ENCODE assay signal across 24 mouse cellular contexts in genomic region chr4:88909600-88910534, GRCm38 (mm10). TPM values are rescaled to one million over a fixed set of nuclear protein-coding genes. Genes with fewer than 3 reads are reported as not detected.
DNase-seq lines count a peak whose midpoint lies in the region; ATAC-seq and TF ChIP-seq lines count a peak whose summit lies in the region.
"Had no signal": no experiment of that assay in that cellular context is flagged by ENCODE, and none has a peak within 500 bp of the region (broad histone marks: within the 10 kb centered on the region; RNA-seq: fewer than 3 reads in every experiment).

No protein-coding gene starts in this region.

- TF ChIP-seq CTCF in lung, postnatal 0 days (IDR thresholded peaks at IDR 0.05) = no peak
- no peak for TF ChIP-seq CTCF in C2C12 (IDR thresholded peaks at IDR 0.05; ENCODE audit: control insufficient read depth, insufficient read depth, insufficient read length)
- TF ChIP-seq CTCF in small intestine, adult 2 months (IDR thresholded peaks at IDR 0.05; ENCODE audit: extremely low read depth, insufficient read length, insufficient replicate concordance, low read depth, low read length) = no peak

- no peak overlapping the region for H3ac ChIP-seq in C2C12 (ENCODE audit: control insufficient read depth, insufficient read length, low read depth)

- WGBS in lung, postnatal 0 days = 68% methylated on average over 10 of the region's 10 CpGs
- WGBS in intestine, embryonic 15.5 days = 74% methylated on average over 10 of the region's 10 CpGs
- WGBS in small intestine, adult 2 months = 58% methylated on average over 10 of the region's 10 CpGs
- WGBS in hindbrain, embryonic 12.5 days = 88% methylated on average over 10 of the region's 10 CpGs

- H3K27me3 ChIP-seq in lung, postnatal 0 days (replicated peaks; ENCODE audit: insufficient read depth, low read length) = no peaks in the 10 kb centered on the region
- H3K27me3 ChIP-seq in C2C12 (ENCODE audit: control insufficient read depth, insufficient read depth, insufficient read length) = no peaks in the 10 kb centered on the region
- no peaks in the 10 kb centered on the region for H3K27me3 ChIP-seq in intestine, embryonic 15.5 days (replicated peaks)
- H3K27me3 ChIP-seq in small intestine, adult 2 months (ENCODE audit: control insufficient read depth, insufficient read depth, low read length) = no peaks in the 10 kb centered on the region
- no peaks in the 10 kb centered on the region for H3K27me3 ChIP-seq in hindbrain, embryonic 12.5 days
- H3K27me3 ChIP-seq: forebrain, embryonic 13.5 days; heart, embryonic 15.5 days had no signal

- no peak overlapping the region for H3K4me3 ChIP-seq in lung, postnatal 0 days (ENCODE audit: low read depth, low read length)
- no peak overlapping the region for H3K4me3 ChIP-seq in C2C12 (ENCODE audit: insufficient read depth, poor library complexity, severe bottlenecking)
- H3K4me3 ChIP-seq in intestine, embryonic 15.5 days (replicated peaks) = no peak overlapping the region
- H3K4me3 ChIP-seq in small intestine, adult 2 months (ENCODE audit: low read depth, low read length) = no peak overlapping the region
- no peak overlapping the region for H3K4me3 ChIP-seq in hindbrain, embryonic 12.5 days
- H3K4me3 ChIP-seq: embryonic facial prominence, embryonic 10.5 days; forebrain, embryonic 13.5 days; heart, embryonic 10.5 days; heart, embryonic 15.5 days had no signal

- H3K4me2 ChIP-seq in lung, postnatal 0 days (replicated peaks; ENCODE audit: low read depth, low read length) = no peak overlapping the region
- no peak overlapping the region for H3K4me2 ChIP-seq in intestine, embryonic 15.5 days (replicated peaks)
- H3K4me2 ChIP-seq in hindbrain, embryonic 12.5 days (replicated peaks) = no peak overlapping the region
- H3K4me2 ChIP-seq: forebrain, embryonic 13.5 days; heart, embryonic 15.5 days; hindbrain, embryonic 14.5 days had no signal

- H3K27ac ChIP-seq in lung, postnatal 0 days (ENCODE audit: low read length) = no peak overlapping the region
- no peak overlapping the region for H3K27ac ChIP-seq in intestine, embryonic 15.5 days
- H3K27ac ChIP-seq in small intestine, adult 2 months (ENCODE audit: insufficient read depth, low read depth, low read length) = peak overlapping the region; percentile 19; the same call in 1 of the 2 replicates
- no peak overlapping the region for H3K27ac ChIP-seq in hindbrain, embryonic 12.5 days
- H3K27ac ChIP-seq: embryonic facial prominence, embryonic 10.5 days; forebrain, embryonic 13.5 days; heart, embryonic 10.5 days; heart, embryonic 15.5 days; hindbrain, embryonic 14.5 days had no signal

- no peak overlapping the region for H3K9ac ChIP-seq in lung, postnatal 0 days (replicated peaks; ENCODE audit: low read depth)
- no peak overlapping the region for H3K9ac ChIP-seq in intestine, embryonic 15.5 days
- no peak overlapping the region for H3K9ac ChIP-seq in hindbrain, embryonic 12.5 days
- H3K9ac ChIP-seq: forebrain, embryonic 13.5 days; heart, embryonic 15.5 days; hindbrain, embryonic 14.5 days had no signal

- H3K4me1 ChIP-seq in lung, postnatal 0 days (ENCODE audit: insufficient read depth, low read depth, low read length) = no peaks in the 10 kb centered on the region
- no peaks in the 10 kb centered on the region for H3K4me1 ChIP-seq in intestine, embryonic 15.5 days (replicated peaks)
- H3K4me1 ChIP-seq in small intestine, adult 2 months (ENCODE audit: control insufficient read depth, insufficient read depth, insufficient read length, low read length) = peaks cover 13% of the 10 kb centered on the region; the same call in 1 of the 2 replicates
- H3K4me1 ChIP-seq in hindbrain, embryonic 12.5 days = no peaks in the 10 kb centered on the region
- H3K4me1 ChIP-seq: forebrain, embryonic 13.5 days; heart, embryonic 10.5 days; heart, embryonic 15.5 days had no signal

- no peaks in the 10 kb centered on the region for H3K36me3 ChIP-seq in lung, postnatal 0 days (ENCODE audit: insufficient read depth, low read length)
- H3K36me3 ChIP-seq in C2C12 (ENCODE audit: control insufficient read depth, insufficient read depth) = peaks cover 65% of the 10 kb centered on the region
- no peaks in the 10 kb centered on the region for H3K36me3 ChIP-seq in intestine, embryonic 15.5 days
- H3K36me3 ChIP-seq in small intestine, adult 2 months (ENCODE audit: control insufficient read depth, insufficient read depth, low read length) = peaks cover 8% of the 10 kb centered on the region
- H3K36me3 ChIP-seq in hindbrain, embryonic 12.5 days = no peaks in the 10 kb centered on the region
- H3K36me3 ChIP-seq: embryonic facial prominence, embryonic 10.5 days; heart, embryonic 10.5 days; heart, embryonic 15.5 days had no signal

- ATAC-seq in lung, postnatal 0 days = peak; percentile 50
- ATAC-seq in intestine, embryonic 15.5 days = 0 out of 2 replicates have a peak, but pooled peaks have one; percentile 42
- no peak for ATAC-seq in hindbrain, embryonic 12.5 days (ENCODE audit: low FRiP score)
- ATAC-seq: CD4-positive, CD25-positive, alpha-beta regulatory T cell, adult 4 months; forebrain, embryonic 13.5 days had no signal

- TF ChIP-seq EP300 in lung, postnatal 0 days (IDR thresholded peaks at IDR 0.05) = no peak

- H3K9me3 ChIP-seq in lung, postnatal 0 days (ENCODE audit: low read length) = no peaks in the 10 kb centered on the region
- H3K9me3 ChIP-seq in intestine, embryonic 15.5 days = no peaks in the 10 kb centered on the region
- H3K9me3 ChIP-seq in hindbrain, embryonic 12.5 days (replicated peaks) = no peaks in the 10 kb centered on the region
- H3K9me3 ChIP-seq: embryonic facial prominence, embryonic 10.5 days; forebrain, embryonic 13.5 days; heart, embryonic 10.5 days; heart, embryonic 15.5 days had no signal

- peaks cover 47% of the 10 kb centered on the region for H3K79me3 ChIP-seq in C2C12 (ENCODE audit: low read depth)

- DNase-seq in lung, postnatal 0 days (ENCODE audit: low spot score) = peak; percentile 45
- DNase-seq in lung, postnatal 4 days = no peak
- no peak for DNase-seq in gastrocnemius, adult 18-20 months (ENCODE audit: low spot score)
- no peak for DNase-seq in adrenal gland, postnatal 10 days
- DNase-seq: adrenal gland, postnatal 25 days; cerebellum, adult 18-20 months; cerebellum, postnatal 10 days; gastrocnemius, postnatal 36 days; heart, adult 18-20 months; heart, postnatal 14 days had no signal

- H3K79me2 ChIP-seq in C2C12 (ENCODE audit: control insufficient read depth, insufficient read depth) = peaks cover 60% of the 10 kb centered on the region

- TF ChIP-seq POLR2A in small intestine, adult 2 months (IDR thresholded peaks at IDR 0.05; ENCODE audit: low read depth, low read length) = no peak

TF ChIP-seq in C2C12, 6 proteins besides CTCF, POLR2A, EP300 and RAD21:
- TF ChIP-seq CEBPB (IDR thresholded peaks at IDR 0.05; ENCODE audit: low read depth) (peak; percentile 8), FOSL1 (IDR thresholded peaks at IDR 0.05; ENCODE audit: insufficient read depth, low read length, poor library complexity, severe bottlenecking) (no peak)

RNA-seq across cellular contexts. Expression of gene Ifne, which starts 29.9 kb away (rescaled TPM):
- not detected in 2 replicates for polyA plus RNA-seq in lung, postnatal 0 days (2015; fragmentation: Nextera tagmentation; extraction: Ambion mirVana)
- polyA plus RNA-seq in C2C12 (2012; fragmentation: generic; extraction: Trizol) = not detected
- not detected in 2 replicates for polyA plus RNA-seq in intestine, embryonic 15.5 days (2015; fragmentation: Nextera tagmentation; extraction: Ambion mirVana)
- 0.42 TPM in 1 of 2 replicates, not detected in the other for polyA plus RNA-seq in small intestine, adult 2 months (2012; rRNA removed)
- total RNA-seq in gastrocnemius, adult 18-20 months (2021) = not detected
- polyA plus RNA-seq in hindbrain, embryonic 12.5 days (2016; fragmentation: Nextera tagmentation; extraction: Ambion mirVana) = not detected in 2 replicates
- total RNA-seq in adrenal gland, postnatal 10 days (2021) = not detected
- total RNA-seq: adrenal gland, postnatal 25 days; gastrocnemius, adult 8-10 months; gastrocnemius, postnatal 36 days; heart, adult 18-20 months; heart, postnatal 14 days; hematopoietic stem cell, adult 5-6 weeks; MEL had no signal
- polyA plus RNA-seq: CD4-positive, CD25-positive, alpha-beta regulatory T cell, adult 4 months; embryonic facial prominence, embryonic 10.5 days; embryonic facial prominence, embryonic 14.5 days; forebrain, embryonic 13.5 days; heart, embryonic 10.5 days; heart, embryonic 15.5 days; hindbrain, embryonic 14.5 days had no signal

RNA-seq across cellular contexts. Expression of gene Ifna1, which starts 60.0 kb away (rescaled TPM):
- not detected in 2 replicates for polyA plus RNA-seq in lung, postnatal 0 days (2015; fragmentation: Nextera tagmentation; extraction: Ambion mirVana)
- polyA plus RNA-seq in C2C12 (2012; fragmentation: generic; extraction: Trizol) = not detected
- not detected in 2 replicates for polyA plus RNA-seq in intestine, embryonic 15.5 days (2015; fragmentation: Nextera tagmentation; extraction: Ambion mirVana)
- polyA plus RNA-seq in small intestine, adult 2 months (2012; rRNA removed) = not detected in 2 replicates
- not detected for total RNA-seq in gastrocnemius, adult 18-20 months (2021)
- polyA plus RNA-seq in hindbrain, embryonic 12.5 days (2016; fragmentation: Nextera tagmentation; extraction: Ambion mirVana) = not detected in 2 replicates
- total RNA-seq in adrenal gland, postnatal 10 days (2021) = not detected
- total RNA-seq: adrenal gland, postnatal 25 days; gastrocnemius, adult 8-10 months; gastrocnemius, postnatal 36 days; heart, adult 18-20 months; heart, postnatal 14 days; hematopoietic stem cell, adult 5-6 weeks; MEL had no signal
- polyA plus RNA-seq: CD4-positive, CD25-positive, alpha-beta regulatory T cell, adult 4 months; embryonic facial prominence, embryonic 10.5 days; embryonic facial prominence, embryonic 14.5 days; forebrain, embryonic 13.5 days; heart, embryonic 10.5 days; heart, embryonic 15.5 days; hindbrain, embryonic 14.5 days had no signal
